Mouse (Mus musculus): ENCODE results near the gene F2rl2.

The F2rl2 gene

GRCm38 (mm10) chr13:95696654-95697163, at the start of gene F2rl2:
Gene F2rl2 (plus strand): TSS chr13:95696853.
- DNase-seq (ENCODE audit: low read depth, low spot score): no peak

- no peak for DNase-seq (ENCODE audit: low read depth, low spot score)
Observed at GRCm38 (mm10) chr13:95647248-95647647, 49.4 kb upstream of the F2rl2 start.

GRCm38 (mm10) chr13:95649941-95650340, 46.7 kb upstream of the F2rl2 start:
- no peak for DNase-seq (ENCODE audit: low read depth, low spot score)

- DNase-seq (ENCODE audit: low read depth, low spot score): no peak
Observed at GRCm38 (mm10) chr13:95651870-95652668, 44.6 kb upstream of the F2rl2 start.

GRCm38 (mm10) chr13:95653696-95654095, 43.0 kb upstream of the F2rl2 start:
- DNase-seq (ENCODE audit: low read depth, low spot score): no peak

GRCm38 (mm10) chr13:95655284-95655683, 41.4 kb upstream of the F2rl2 start:
- no peak for DNase-seq (ENCODE audit: low read depth, low spot score)

- DNase-seq (ENCODE audit: low read depth, low spot score): no peak
Observed at GRCm38 (mm10) chr13:95657171-95657570, 39.5 kb upstream of the F2rl2 start.

- no peak for DNase-seq (ENCODE audit: low read depth, low spot score)
Observed at GRCm38 (mm10) chr13:95659432-95659831, 37.2 kb upstream of the F2rl2 start.

GRCm38 (mm10) chr13:95663834-95664233, 32.8 kb upstream of the F2rl2 start:
- DNase-seq (ENCODE audit: low read depth, low spot score): no peak

- no peak for DNase-seq (ENCODE audit: low read depth, low spot score)
Observed at GRCm38 (mm10) chr13:95665644-95666356, 30.9 kb upstream of the F2rl2 start.

- no peak for DNase-seq (ENCODE audit: low read depth, low spot score)
Observed at GRCm38 (mm10) chr13:95667260-95667659, 29.4 kb upstream of the F2rl2 start.

- no peak for DNase-seq (ENCODE audit: low read depth, low spot score)
Observed at GRCm38 (mm10) chr13:95670534-95670933, 26.1 kb upstream of the F2rl2 start.

- peak; percentile 54 for DNase-seq (ENCODE audit: low read depth, low spot score)
Observed at GRCm38 (mm10) chr13:95671108-95671897, 25.4 kb upstream of the F2rl2 start.

GRCm38 (mm10) chr13:95672372-95672771, 24.3 kb upstream of the F2rl2 start:
- DNase-seq (ENCODE audit: low read depth, low spot score): no peak

- peak; percentile 63 for DNase-seq (ENCODE audit: low read depth, low spot score)
Observed at GRCm38 (mm10) chr13:95679078-95679477, 17.6 kb upstream of the F2rl2 start.

- peak; percentile 77 for DNase-seq (ENCODE audit: low read depth, low spot score)
Observed at GRCm38 (mm10) chr13:95679491-95679941, 17.1 kb upstream of the F2rl2 start.

GRCm38 (mm10) chr13:95684656-95685244, 11.9 kb upstream of the F2rl2 start:
- no peak for DNase-seq (ENCODE audit: low read depth, low spot score)

GRCm38 (mm10) chr13:95685736-95686135, 10.9 kb upstream of the F2rl2 start:
- DNase-seq (ENCODE audit: low read depth, low spot score): no peak

- DNase-seq (ENCODE audit: low read depth, low spot score): no peak
Observed at GRCm38 (mm10) chr13:95688576-95688975, 8.1 kb upstream of the F2rl2 start.

GRCm38 (mm10) chr13:95692201-95692600, 4.5 kb upstream of the F2rl2 start:
- DNase-seq (ENCODE audit: low read depth, low spot score): no peak

GRCm38 (mm10) chr13:95696120-95696653, 466 bp upstream of the F2rl2 start:
- no peak for DNase-seq (ENCODE audit: low read depth, low spot score)

Measured in c-Kit-negative CD71-positive TER-119-positive erythroid progenitor cells, embryonic 14.5 days (primary cell).